Mouse (Mus musculus): ENCODE data around the gene Tecr. TPM values are rescaled to one million over a fixed set of nuclear protein-coding genes. Genes with fewer than 3 reads are reported as not detected.
"Not testable (repeated sequence)": the region's sequence is repeated elsewhere in the genome, so short reads cannot be mapped to it uniquely, and the experiment has no call there.

Tecr gene
- polyA plus RNA-seq, 1 experiment: 406 TPM

DNA sequence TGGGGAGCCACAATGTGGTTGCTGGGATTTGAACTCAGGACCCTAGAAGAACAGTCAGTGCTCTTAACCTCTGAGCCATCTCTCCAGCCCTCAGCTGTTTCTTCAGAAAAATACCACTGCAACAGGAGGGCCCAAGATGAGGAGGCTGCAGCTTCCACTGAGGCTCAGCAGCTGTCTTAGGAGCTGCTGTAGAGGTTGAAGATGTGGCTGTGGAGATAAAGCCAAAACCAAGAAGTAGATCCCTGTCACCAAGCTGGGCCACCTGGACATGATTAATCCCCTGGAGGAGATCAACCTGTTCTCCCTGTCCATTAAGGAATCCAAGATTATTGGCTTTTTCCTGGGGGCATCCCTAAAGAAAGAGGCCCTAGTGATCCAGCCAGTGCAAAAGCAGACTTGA lies 8.0 kb downstream of the Tecr start:
- H3K4me1 ChIP-seq: peaks cover 44% of the 10 kb centered on the region
- no peak for TF ChIP-seq GATA1 (IDR thresholded peaks at IDR 0.05; ENCODE audit: borderline replicate concordance, low read length)
- TF ChIP-seq FLI1 (IDR thresholded peaks at IDR 0.05; ENCODE audit: low read length): no peak

DNA sequence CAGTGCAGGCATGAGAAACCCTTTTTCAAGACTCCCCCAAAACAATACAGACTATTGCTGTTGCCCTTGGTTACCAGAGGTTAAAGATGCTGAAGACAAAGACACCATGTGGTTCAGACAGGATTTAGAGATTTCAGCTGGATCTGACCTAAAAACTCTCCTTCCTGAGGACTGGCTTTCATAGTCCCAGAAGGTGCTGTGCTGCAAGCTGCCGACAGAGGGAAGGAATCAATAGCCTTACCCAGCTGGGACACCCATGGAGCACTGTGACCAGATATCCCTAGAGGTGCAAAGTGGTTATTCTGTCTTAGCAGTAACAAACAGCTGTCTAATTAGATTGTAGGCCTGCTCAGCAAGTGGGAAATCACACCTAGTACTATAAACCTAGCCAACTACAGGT lies 9.6 kb downstream of the Tecr start:
- Histone ChIP-seq H3K27me3 (replicated peaks) (no peaks in the 10 kb centered on the region), H3K36me3 (replicated peaks; ENCODE audit: low read length) (peaks cover 6% of the 10 kb centered on the region), H3K9me3 (no peaks in the 10 kb centered on the region), H3K4me1 (peaks cover 48% of the 10 kb centered on the region), H3K4me3 (replicated peaks) (no peak overlapping the region)
- TF ChIP-seq FLI1 (IDR thresholded peaks at IDR 0.05; ENCODE audit: low read length): no peak
- TF ChIP-seq GATA1 (IDR thresholded peaks at IDR 0.05; ENCODE audit: borderline replicate concordance, low read length): no peak

More for the DNA sequence above, 8.0 kb downstream of the Tecr start:
- Histone ChIP-seq H3K4me3 (replicated peaks) (no peak overlapping the region), H3K36me3 (replicated peaks; ENCODE audit: low read length) (peaks cover 12% of the 10 kb centered on the region), H3K9me3 (no peaks in the 10 kb centered on the region), H3K27me3 (replicated peaks) (no peaks in the 10 kb centered on the region)

DNA sequence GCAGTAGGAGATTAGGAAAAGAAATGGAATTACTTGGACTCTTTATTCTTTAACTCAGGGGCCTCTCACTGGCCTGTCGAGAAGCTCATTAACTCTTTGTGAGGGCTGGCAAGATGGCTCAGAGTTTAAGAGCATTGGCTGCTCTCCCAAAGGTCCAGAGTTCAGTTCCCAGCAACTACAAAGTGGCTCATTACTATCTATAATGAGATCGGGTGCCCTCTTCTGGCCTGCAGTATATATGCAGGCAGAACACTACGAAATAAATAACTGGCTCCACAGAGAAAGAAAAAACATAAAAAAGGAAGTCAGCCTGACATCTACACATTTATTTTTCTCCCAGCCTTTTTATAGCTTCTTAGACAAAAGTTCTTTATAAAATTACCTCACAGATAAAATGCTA lies 11.4 kb downstream of the Tecr start:
- TF ChIP-seq FLI1 (IDR thresholded peaks at IDR 0.05; ENCODE audit: low read length) (no peak), GATA1 (IDR thresholded peaks at IDR 0.05; ENCODE audit: borderline replicate concordance, low read length) (no peak)
- H3K9me3 ChIP-seq: no peaks in the 10 kb centered on the region
- no peaks in the 10 kb centered on the region for H3K27me3 ChIP-seq (replicated peaks)
- H3K4me1 ChIP-seq: peaks cover 51% of the 10 kb centered on the region
- no peak overlapping the region for H3K4me3 ChIP-seq (replicated peaks)
- H3K36me3 ChIP-seq (replicated peaks; ENCODE audit: low read length): peaks cover 12% of the 10 kb centered on the region

DNA sequence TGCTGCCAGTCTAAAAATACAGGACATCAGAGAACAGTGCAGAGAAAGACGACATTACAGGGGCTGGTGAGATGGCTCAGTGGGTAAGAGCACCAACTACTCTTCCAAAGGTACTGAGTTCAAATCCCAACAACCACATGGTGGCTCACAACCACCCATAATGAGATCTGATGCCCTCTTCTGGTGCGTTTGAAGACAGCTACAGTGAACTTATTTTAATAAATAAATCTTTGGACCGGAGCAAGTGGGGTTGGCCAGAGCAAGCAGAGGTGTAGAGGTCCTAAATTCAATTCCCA lies 12.8 kb downstream of the Tecr start:
- H3K27me3 ChIP-seq (replicated peaks); H3K9me3 ChIP-seq: not testable (repeated sequence)
- Histone ChIP-seq H3K4me3 (replicated peaks) (peak overlapping the region; percentile 96), H3K4me1 (peaks cover 53% of the 10 kb centered on the region), H3K36me3 (replicated peaks; ENCODE audit: low read length) (peaks cover 23% of the 10 kb centered on the region)

DNA sequence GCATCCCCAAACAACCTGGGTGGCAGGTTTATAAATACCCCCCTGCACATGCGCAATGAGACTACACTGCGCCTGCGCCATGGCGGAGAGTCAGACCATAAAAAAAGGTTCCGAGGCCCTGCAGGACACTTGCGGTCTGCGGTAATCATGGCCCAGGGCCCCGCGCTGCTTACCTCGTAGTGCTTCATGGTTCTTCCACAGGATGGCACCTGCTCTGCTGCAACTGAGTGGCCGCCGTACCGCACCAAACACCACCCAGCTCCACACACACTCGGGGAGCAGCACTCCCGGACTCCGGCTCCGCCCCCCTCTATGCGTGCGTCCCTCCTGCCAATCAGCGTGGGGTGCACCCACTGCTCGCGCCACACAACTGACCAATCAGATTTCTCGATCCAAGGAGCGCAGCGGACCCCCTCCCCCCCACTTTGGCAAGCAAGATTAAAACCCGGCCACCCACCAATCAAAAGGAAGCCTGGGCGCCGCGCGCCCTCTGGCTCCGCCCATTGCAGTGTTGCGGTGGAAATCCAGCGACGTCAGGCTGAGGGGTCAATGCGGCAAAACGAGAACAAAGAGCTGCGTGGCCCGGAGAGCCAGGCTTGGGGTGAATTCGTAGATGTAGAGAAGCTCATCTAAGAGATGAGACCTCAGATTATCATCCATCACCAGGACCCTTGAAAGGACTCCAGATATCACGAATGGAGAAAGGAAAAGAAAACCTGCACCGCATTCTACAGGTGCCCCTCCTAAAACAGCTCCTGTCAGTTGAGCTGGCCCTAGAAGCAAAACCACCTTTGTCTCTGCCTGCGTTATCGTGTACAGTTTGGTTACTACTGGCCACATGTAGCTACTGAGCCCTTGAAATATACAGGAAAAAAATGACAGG lies 13.4 kb downstream of the Tecr start:
- Histone ChIP-seq H3K9me3 (no peaks in the 10 kb centered on the region), H3K36me3 (replicated peaks; ENCODE audit: low read length) (peaks cover 25% of the 10 kb centered on the region), H3K27me3 (replicated peaks) (no peaks in the 10 kb centered on the region), H3K4me1 (peaks cover 49% of the 10 kb centered on the region), H3K4me3 (replicated peaks) (peak overlapping the region; percentile 96)
- TF ChIP-seq FLI1 (IDR thresholded peaks at IDR 0.05; ENCODE audit: low read length) (no peak), GATA1 (IDR thresholded peaks at IDR 0.05; ENCODE audit: borderline replicate concordance, low read length) (peak; percentile 6; the same call in 1 of the 3 replicates)

DNA sequence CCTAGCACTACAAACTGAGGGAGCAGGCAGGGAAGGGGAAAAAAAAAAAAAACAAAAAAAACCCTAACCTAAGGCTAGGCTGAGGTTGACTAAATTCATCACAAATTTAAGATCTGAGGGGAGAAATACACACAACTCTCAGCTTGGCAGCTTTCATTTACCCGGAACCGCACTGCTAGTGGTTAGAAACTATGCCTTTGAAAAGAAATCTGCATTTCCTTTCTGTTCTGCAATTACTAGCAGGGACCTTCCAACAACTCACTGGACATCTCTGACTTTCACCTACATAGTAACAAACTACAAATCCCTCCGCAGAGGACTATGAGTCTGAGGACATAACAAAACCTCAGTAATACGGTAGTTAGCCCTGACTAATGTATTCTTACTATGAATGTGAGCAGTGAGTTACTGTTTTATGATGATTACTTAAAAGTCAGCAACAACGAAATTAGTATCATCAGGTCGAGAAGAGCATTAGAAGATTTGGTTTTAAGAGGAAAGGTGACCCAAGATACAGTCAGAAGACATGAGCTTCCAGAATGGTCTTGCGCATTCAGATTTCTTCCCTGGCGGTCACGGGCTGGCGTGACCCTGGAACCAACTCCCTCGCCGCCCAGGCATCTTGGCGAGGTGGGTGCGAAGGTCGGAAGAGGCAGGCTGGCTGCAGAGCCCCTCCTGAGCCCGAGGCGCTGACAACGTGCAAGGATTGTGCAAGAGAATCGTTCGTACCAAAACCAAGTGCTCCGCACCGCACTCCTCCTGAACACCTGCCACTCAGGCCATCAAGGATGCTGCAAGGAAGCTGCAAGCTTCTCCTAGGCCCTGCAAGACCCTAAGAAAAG lies 14.2 kb downstream of the Tecr start:
- Histone ChIP-seq H3K27me3 (replicated peaks) (no peaks in the 10 kb centered on the region), H3K36me3 (replicated peaks; ENCODE audit: low read length) (peaks cover 34% of the 10 kb centered on the region), H3K9me3 (no peaks in the 10 kb centered on the region), H3K4me1 (peaks cover 44% of the 10 kb centered on the region), H3K4me3 (replicated peaks) (peak overlapping the region; percentile 96)
- no peak for TF ChIP-seq FLI1 (IDR thresholded peaks at IDR 0.05; ENCODE audit: low read length)
- TF ChIP-seq GATA1 (IDR thresholded peaks at IDR 0.05; ENCODE audit: borderline replicate concordance, low read length): no peak

DNA sequence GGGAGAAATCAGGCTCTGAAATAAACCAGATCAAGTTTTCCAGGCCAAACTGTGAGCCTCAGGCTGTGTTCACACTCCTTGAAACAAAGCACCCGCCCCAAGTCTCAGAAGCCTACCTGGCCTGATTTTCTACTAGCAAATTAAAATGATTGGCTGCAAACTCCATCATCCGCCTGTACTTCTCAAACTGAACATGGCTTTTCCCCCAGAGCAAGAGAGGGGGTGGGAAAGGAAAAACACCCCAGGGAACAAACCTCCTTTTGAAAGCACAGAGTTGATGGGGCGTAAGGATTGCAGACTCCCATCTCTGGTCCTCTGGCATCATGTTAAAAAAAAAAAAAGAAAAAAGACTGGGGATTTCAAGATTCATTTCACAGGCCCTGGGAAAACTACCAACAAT lies 15.1 kb downstream of the Tecr start:
- H3K9me3 ChIP-seq: no peaks in the 10 kb centered on the region
- TF ChIP-seq FLI1 (IDR thresholded peaks at IDR 0.05; ENCODE audit: low read length) (no peak), GATA1 (IDR thresholded peaks at IDR 0.05; ENCODE audit: borderline replicate concordance, low read length) (no peak)
- H3K4me1 ChIP-seq: peaks cover 45% of the 10 kb centered on the region

DNA sequence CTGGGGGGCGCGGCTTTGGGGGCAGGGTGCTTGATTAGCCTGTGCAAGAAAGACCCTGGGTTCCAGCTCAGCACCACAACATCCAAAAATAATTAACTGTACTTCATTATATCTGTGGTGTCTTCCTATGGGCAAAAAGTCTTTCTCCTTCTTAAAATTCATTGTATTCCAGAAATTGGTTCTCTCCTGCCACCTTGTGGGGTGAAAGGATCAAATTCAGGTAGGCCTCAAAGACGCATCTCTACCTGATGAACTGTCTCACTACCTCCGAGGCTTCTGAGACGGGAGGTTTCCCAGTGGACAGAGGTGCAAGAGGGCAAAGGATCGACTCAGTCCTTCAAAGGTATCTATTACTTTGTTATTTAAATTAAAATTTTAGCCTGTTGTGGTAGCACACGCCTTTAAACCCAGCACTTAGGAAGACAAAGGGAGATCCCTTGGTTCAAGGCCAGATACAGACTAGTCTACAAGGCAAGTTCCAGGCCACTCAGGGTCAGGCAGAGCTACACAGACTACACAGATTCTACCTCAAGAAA lies 17.2 kb downstream of the Tecr start:
- Histone ChIP-seq H3K4me3 (replicated peaks) (no peak overlapping the region), H3K9me3 (no peaks in the 10 kb centered on the region), H3K27me3 (replicated peaks) (no peaks in the 10 kb centered on the region), H3K4me1 (peaks cover 56% of the 10 kb centered on the region), H3K36me3 (replicated peaks; ENCODE audit: low read length) (peaks cover 53% of the 10 kb centered on the region)
- TF ChIP-seq FLI1 (IDR thresholded peaks at IDR 0.05; ENCODE audit: low read length) (no peak), GATA1 (IDR thresholded peaks at IDR 0.05; ENCODE audit: borderline replicate concordance, low read length) (no peak)

More for the DNA sequence above, 15.1 kb downstream of the Tecr start:
- peak overlapping the region; percentile 96 for H3K4me3 ChIP-seq (replicated peaks)
- no peaks in the 10 kb centered on the region for H3K27me3 ChIP-seq (replicated peaks)
- H3K36me3 ChIP-seq (replicated peaks; ENCODE audit: low read length): peaks cover 42% of the 10 kb centered on the region

DNA sequence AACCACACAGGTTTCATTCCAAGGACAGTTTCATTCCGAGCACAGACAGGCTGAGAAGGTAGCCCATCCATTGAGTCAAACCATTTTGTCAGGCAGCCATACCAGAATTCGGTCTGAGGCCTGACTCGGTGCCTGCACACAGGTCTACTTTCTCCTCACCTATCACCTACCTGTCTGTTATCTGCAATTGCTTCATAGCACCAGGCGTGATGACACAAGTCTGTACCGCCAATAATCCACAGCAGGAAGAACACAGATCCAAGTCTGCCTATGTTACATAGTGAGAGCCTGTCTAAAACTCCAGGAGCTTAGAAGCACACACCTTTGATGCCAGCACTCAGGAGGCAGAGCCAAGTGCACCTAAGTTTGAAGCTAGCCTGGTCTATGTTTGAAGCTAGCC lies 18.9 kb downstream of the Tecr start:
- Histone ChIP-seq H3K27me3 (replicated peaks) (no peaks in the 10 kb centered on the region), H3K4me3 (replicated peaks) (no peak overlapping the region), H3K36me3 (replicated peaks; ENCODE audit: low read length) (peaks cover 69% of the 10 kb centered on the region), H3K9me3 (no peaks in the 10 kb centered on the region), H3K4me1 (peaks cover 59% of the 10 kb centered on the region)
- no peak for TF ChIP-seq GATA1 (IDR thresholded peaks at IDR 0.05; ENCODE audit: borderline replicate concordance, low read length)
- TF ChIP-seq FLI1 (IDR thresholded peaks at IDR 0.05; ENCODE audit: low read length): no peak

DNA sequence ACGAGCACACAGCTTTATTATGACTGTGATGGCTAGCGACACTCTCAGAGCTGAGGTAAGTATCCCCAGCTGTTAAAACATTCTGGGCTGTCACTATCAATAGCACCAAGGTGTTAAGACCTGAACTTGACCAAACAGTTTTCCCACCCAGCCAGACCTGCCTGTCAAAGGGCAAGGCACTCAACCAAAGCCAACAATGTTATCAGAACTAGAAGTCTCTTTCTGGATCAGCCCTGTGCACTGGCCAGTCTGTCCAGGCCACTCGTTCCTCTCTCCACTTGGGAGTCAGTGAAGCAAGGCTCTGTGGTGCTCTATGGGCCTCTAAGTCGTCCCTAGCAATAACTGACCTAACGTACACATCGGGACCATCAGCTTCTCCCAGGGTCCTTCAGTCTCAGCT lies 20.1 kb downstream of the Tecr start:
- H3K9me3 ChIP-seq: no peaks in the 10 kb centered on the region
- no peaks in the 10 kb centered on the region for H3K27me3 ChIP-seq (replicated peaks)
- peaks cover 61% of the 10 kb centered on the region for H3K4me1 ChIP-seq
- TF ChIP-seq GATA1 (IDR thresholded peaks at IDR 0.05; ENCODE audit: borderline replicate concordance, low read length): no peak
- no peak for TF ChIP-seq FLI1 (IDR thresholded peaks at IDR 0.05; ENCODE audit: low read length)
- no peak overlapping the region for H3K4me3 ChIP-seq (replicated peaks)
- peaks cover 78% of the 10 kb centered on the region for H3K36me3 ChIP-seq (replicated peaks; ENCODE audit: low read length)
